Mouse (Mus musculus): ENCODE data around the gene Plpp3.

Gene Plpp3

DNA sequence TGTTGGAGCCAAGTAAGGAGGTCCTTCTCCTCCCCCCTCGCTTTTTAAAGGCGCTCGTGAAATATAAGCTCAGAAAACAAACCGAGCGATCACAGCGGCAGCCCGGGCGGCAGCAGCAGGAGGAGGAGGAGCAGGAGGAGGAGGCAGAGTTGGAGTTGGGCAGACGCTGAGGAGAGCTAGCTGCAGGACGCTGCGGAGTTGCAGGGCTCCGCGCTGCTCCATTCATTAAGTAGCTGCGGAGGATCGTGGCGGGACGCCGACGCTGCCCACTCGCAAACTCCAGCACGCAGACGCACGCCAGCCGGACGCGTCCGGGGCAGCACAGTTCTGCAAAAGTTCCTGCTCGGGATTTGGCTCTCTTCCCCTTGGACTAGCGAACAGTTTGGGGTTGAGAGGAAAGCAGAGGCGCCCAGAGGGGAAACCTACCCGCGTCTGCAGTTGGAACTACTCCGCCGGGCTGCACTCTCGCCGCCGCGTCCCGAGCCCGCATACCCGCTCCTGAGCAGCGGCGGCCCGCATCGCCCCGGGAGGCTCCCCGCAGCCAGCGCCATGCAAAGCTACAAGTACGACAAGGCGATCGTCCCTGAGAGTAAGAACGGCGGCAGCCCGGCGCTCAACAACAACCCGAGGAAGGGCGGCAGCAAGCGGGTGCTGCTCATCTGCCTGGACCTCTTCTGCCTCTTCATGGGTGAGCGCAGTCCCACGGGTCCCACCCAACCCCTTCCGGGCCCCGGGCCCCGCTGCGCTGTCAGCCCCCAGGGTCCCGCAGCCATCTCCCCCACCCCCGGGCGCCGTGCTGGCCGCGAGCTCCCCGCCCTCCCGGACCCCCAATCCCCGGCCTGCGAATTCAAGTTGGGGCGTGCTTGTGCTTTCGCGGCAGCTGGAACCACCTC, at the start of gene Plpp3:
TSS of gene Plpp3 (plus strand) at position 72 of the 893 bp plus-strand sequence.
- DNase-seq (ENCODE audit: low spot score): peak; percentile 92

DNA sequence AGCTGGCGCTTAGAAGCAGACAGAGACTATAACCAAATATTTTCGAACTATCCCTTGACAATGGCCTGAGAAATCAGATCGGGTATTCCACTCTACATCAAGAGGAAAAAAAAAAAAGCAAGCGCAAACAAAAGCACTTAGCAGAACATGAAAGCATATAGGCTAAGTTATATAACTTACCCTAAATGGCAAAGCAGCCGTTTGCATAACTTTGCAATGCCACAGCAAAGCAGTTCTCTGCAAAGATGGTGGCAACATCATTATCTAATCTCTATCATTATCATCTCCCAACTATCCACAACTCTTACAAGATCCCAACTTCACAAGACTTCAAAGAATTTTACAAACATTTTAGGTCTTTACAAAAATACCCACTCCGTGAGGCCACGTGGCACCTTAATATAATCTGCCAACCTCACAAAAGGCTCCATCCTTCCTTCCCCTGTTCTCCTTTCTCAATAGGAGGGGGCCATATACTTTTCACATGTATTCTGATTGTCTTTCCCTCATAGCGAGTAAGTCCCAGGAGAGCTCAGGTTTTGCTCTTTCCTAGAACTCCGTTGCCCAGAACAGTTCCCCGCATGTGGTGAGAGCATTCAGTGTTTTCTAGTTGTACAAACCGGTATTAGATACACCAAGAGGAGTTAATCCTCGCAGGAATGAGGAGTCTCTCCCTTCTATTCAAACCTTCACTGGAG, 49.1 kb upstream of the Plpp3 start:
- DNase-seq (ENCODE audit: low spot score): no peak

DNA sequence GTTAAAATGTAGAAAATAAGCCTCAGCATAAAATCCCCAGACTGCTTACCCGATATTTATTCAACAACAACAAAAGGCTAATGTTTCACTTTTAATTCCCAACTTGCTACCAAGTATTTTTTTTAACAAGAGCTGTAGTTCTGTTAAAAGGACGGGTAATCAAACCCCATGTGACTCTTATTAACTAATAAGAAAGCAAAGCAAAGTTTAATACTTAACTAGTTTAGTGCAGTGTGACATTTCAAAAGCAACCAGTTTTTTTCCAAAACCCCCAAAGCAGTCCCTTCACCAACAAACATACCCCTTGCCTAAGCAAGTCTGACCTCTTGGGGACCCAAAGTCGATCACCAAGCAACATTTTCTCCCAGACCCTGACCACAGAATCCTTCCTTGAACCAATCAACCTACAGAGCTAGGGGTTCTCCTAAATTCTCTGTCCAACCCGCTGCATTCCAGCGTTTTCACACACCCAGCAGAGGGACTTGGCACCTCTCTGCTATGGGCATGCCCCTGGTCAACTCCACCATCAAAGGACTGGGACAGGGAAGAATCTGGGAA, 48.4 kb upstream of the Plpp3 start:
- DNase-seq (ENCODE audit: low spot score): no peak

DNA sequence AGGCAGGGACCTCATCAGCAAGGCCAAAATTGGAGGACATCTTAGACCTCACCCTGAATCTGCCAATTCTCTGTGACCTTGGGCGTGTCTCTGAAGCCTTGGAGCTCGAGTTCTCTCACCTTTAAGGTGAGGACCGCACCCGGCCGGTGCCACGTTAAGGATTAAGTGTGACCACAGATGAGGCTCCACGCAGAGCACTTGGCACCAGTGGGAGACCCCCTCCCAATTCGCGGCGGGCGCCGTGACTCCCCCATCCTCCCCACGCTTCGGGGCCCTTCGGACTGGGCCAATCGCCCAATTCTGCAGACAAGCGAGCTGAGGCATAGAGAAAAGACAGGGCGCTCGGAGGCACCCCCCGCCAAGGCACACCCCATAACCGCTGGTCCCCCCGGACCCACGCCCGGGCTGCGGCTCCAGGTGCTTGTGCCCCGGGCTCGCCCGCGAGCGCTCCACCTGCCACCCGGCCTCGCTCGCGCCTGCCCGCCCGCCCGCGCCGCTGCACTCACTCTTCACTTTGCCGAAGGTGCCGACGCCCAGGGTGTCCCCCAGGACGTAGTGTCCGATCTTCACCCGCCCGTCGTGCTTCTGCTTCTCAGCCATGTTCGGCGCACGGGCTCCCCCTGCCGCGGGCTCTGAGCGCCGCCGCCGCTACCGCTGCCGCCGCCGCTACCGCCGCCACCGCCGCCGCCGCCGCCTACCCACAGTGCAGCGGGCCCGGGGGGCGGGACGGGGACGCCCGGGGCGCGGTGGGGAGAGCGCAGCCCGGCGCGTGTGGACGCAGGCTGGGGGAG, 47.8 kb upstream of the Plpp3 start, which contains the start of gene Prkaa2:
TSS of gene Prkaa2 (minus strand) at position 692 of the 791 bp plus-strand sequence.
- DNase-seq (ENCODE audit: low spot score): peak; percentile 61

DNA sequence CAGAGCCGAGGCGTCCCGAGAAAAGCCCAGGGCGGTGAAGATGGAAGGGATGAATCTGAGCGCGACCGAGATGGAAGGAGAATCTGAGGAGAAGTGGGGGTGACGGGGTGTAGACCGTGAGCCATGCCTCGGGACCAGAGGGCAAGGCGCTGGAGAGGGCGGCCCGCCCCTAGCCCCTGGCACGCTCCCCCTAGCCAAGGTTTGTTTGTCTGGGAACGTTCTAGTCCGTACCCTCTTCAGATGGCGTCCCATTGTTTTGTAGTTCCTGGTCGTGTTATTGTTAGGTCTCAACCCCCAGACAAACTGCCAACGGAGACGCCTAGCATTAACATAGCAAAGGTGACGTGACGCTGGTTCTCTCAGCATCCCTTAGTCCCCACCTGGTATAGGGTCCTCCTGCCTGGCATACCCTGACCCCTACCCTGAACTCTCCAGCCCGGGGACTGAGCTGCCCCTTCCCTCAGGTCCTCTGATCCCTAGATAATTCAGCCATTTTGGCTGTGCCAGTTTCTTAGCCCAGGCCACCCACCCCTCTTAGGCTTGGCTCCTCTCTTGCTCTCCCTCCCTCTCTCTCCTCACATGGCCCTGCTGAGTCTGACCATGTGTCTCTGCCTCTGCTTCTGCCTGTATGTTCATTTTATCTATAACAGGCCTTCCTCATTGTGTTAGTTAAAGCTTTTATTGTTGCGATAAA, 47.0 kb upstream of the Plpp3 start:
- DNase-seq (ENCODE audit: low spot score): peak; percentile 25

DNA sequence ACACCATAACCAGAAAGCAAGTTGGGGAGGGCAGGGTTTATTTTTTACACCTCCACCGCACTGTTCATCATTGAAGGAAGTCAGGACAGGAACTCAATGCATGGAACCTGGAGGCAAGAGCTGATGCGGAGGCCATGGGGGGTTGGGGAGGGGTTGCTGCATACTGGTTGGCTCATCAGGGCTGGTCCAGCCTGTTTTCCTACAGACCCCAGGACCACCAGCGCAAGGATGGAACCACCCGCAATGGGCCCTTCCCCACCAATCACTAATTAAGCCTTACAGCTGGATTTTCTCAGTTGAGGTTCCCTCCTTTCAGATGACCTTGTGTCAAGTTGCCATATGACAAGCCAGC, 46.5 kb upstream of the Plpp3 start:
- no peak for DNase-seq (ENCODE audit: low spot score)

DNA sequence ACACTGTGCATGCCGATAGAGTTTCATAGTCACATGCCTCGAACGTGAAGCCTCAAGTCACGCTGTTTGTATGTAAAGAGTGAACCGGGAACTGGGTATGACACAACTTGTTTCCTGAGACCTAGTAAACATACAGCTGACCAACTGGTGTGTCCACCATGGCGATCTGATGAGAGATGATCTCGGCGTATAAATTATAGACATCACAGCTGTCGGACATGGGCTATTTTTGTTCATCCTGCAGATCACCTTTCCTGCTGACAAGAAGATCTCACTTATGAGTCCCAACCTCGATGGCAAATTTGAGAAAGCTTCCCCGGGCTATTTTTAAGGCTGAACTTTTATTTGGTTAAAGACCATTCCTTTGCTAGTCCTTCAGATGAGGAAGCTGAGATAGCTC, 45.4 kb upstream of the Plpp3 start:
- DNase-seq (ENCODE audit: low spot score): no peak

DNA sequence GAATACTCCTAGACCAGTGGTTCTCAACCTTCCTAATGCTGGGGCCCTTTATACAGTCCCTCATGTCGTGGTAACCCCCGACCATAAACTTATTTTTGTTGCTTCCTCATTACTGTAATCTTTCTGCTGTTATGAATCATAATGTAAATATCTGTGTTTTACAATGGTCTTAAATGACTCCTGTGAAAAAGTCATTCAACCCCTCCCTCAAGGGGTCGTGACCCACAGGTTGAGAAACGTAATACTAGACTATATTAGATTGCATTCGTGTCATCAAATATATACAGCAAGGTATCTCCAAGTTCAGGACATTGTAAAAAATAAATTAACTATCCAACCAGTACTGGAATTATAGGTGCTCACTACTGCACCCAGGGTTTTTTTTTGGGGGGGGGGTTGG, 44.1 kb upstream of the Plpp3 start:
- DNase-seq (ENCODE audit: low spot score): no peak

DNA sequence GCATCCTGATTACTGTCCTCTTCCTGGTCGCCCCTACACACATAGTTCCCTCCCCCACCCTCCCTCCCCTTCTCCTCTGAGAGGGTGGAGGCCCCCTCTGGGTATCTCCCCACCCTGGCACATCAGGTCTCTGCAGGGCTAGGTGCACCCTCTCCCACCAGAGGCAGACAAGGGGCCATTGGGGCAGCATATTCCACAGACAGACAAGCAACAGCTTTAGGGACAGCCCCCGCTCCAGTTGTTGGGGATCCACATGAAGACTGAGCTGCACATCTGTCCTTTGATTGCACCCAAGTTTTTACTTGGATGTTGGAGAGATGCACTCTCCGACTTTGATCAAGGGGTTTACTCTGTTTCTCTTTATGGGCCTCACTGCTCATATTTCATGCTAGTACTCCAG, 43.7 kb upstream of the Plpp3 start:
- DNase-seq (ENCODE audit: low spot score): no peak

DNA sequence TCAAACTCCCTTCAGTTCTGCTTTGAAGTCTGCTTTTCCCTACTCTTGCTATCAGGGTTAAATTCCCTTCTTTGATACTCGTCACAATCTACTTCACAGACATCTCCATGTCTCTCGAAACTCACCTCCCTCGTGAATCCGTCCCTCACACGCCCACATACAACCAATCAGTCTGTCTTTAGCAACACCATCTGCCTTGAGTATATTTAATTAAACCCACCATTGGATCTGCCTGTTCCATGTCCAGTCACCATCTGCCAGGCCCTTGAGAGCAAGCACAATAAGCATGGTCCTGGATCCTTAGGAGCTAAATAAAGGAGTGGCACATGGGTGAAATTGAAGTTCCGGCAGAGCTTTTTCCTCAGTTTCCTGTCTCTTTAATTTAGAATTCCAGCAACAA, 36.1 kb upstream of the Plpp3 start:
- no peak for DNase-seq (ENCODE audit: low spot score)

DNA sequence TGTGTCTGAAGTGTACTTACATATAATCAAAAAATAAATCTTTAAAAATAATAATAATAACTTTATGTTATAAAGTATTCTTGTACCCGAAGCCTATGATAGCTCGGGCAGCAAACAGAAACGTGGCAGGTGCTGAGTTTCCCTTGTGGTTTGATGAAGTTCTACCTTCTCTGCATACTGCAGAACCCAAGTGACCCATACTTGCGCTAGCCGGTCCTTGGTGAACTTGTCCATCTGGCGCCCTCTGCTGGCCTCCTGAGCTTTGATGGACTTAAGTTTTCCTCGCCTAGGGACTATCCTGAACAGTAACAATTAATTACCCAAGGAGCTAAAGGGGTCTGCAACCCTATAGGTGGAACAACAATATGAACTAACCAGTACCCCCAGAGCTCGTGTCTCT, 34.7 kb upstream of the Plpp3 start:
- peak; percentile 77 for DNase-seq (ENCODE audit: low spot score)

DNA sequence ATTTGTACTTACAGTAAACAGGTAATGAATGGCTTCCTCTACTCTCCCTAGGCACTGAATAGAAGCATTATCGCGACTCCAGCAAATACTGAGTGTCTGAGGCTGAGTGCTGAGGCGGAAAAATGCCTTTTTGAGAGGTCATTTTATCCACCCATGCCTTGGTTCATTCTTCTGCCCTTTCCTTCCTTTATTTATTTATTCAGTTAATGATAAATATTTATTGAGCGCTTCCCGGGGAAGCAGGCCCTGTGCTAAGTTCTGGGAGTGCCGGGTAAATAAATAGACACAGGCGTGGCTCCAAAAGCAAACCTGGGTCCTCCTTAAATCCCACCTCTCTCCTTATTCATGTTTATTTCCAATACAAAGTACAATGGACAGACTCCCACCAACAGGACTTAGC, 27.9 kb upstream of the Plpp3 start:
- no peak for DNase-seq (ENCODE audit: low spot score)

DNA sequence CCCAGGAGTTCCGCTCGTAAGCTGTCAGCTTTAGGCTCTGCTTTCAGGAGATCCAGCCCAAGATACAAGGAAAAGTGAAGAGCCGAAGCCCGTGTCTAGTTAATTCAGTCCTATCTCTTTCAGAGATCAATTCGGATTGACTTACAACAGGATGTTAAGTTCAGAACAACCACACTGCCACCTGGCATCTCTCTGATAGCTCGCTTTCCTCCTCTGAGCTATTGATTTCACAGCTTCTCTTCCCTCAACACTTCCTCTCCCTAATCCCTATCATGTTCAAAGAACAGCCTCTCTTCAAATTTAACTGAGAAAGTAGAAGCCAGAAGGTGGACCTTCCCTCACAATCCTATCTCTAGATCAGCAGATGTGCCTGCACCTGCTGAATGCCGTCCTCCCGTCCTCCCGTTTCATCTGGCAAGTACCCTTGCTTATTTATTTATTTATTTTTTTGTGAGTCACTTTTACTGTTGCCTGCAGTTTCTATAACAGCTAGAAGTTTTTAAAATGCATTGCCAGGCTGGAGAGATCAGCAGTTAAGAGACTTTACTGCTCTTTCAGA, 25.3 kb upstream of the Plpp3 start:
- no peak for DNase-seq (ENCODE audit: low spot score)

DNA sequence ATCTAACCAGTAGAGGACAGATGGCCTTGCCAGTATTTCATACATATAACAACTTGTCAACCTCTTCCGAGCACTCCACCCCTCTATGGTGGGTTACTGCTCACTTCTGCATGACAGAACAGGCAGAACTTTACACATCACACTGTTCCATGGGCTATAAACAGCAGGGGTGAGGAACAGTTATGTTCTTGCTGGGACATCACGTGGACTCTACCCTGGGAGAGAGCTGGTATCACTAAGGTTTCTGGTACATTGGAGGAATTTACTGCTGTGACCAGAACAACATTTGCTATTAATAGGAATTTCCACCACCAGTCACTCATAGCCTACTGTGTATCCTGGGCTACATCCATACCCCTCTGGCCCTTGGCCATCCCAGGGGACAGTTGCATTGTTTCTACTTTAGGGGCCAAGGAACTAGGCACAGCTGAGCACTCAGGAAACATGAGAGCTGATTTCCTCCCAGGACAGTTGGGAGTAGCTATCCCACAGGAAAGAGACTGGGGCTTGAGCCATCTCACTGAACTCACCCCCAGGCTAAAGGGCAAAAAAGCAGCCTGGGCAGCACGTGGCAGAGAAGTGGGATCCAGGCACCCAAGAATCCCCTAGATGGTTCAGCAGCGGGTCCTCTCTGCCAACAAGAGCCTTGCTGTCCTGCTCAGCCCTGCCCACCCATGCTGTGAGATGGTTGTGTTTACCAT, 23.6 kb upstream of the Plpp3 start:
- DNase-seq (ENCODE audit: low spot score): no peak

DNA sequence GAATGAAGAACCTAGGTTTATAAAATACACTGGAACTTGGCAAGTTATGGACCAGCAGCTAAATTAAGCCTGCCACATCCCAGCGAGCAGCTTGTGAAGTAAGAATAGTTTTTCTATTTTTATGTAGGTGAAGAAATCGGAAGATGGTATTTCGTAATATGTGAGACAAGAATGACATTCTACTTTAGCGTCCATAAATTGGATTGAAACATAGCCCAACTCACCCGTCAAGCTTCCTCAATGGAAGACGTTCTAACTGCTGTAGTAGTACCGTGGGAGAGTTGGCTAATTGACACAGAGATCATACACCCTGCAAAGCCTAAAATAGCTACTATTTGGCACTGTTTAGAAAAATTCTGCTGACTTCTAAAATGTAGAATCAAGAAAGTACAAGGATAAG, 7.7 kb upstream of the Plpp3 start:
- no peak for DNase-seq (ENCODE audit: low spot score)

DNA sequence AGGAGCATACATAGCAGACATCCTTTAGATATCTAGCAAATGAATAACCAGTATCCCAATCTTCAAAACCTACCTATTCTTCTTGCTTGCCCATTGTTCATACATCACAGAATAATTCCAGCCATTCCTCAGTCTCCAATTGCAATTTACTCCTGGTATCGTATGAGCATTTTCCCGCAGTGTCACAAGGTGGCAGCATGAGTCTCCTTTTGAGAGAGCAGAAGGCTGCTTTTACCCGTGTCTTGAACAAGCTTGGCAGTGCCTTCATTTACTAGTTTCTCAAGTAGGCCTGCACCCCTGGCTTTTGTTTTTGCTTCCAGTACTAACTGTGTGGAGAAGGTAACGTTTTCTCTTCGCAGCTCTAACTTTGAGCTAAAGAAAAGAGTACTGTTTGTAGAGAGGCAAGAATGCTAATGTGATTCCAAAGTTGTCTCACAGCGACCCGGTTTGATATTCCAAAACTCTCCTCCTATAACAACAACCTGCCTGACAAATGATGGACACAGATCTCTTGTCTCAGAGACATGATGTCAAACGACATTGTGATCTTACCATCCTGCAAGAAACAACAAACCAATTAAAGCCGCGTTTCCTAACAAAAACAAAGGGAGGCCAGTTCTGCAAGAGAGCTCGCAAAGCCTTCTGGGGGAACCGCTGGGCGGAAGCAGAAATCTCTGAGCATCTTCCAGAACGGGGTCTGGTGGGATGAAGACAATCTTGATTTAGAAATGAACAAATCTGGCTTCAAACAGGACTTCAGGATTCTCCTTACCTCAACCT, 5.0 kb upstream of the Plpp3 start:
- peak; percentile 93 for DNase-seq (ENCODE audit: low spot score)

DNA sequence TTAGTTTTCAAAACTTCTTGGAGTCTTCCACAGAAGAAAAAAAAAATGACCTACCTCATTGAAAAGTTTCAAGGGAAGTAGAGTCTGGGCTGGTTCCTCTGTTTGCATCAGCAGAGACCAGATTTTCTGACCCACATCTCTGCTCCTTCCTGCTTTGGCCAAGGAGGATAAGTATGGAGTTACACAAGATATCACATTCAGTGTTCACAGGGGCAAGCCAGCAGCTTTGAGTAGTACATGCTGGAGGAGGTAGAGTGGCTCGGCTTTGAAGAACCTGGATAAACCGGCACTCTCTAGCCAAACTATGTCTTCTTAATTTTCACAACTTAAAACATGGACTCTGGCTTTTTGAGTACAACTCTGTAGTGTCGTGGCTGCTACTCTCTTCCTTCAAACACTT, 3.9 kb upstream of the Plpp3 start:
- no peak for DNase-seq (ENCODE audit: low spot score)

DNA sequence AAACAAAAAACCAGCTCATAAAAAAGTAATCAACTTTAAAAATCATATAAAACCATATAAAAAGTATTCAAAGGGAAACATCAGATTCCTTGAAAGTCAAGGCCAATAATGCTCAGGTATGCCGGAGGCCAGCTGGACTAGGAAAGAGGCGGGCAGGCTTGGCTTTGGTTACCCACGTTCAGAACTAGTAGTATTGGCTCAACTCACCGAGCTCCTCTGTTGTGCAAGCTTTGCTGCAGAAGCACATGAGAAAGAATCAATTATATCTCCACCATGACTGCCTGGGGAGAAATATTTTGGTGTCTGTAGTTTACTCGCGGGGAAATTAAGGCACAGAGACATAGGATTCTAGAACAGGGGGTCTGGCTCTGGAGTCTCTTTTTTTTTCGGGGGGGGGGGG, 866 bp upstream of the Plpp3 start:
- no peak for DNase-seq (ENCODE audit: low spot score)

DNA sequence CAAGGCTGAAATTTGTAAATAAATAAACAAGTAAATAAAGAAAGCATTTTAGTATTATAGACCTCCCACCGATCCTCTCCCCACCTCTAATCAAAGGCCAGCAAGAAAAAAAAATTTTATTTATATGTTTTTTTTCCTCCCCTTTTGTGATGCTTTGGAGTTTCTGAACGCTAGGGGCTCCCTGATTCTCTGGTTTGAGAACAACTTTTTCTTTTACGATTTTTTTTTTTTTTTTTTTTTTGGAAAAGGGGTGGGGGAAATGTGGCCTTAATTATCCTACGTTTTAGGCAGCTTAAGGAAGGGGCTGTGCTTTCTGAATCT, 232 bp upstream of the Plpp3 start:
- DNase-seq (ENCODE audit: low spot score): no peak

DNA sequence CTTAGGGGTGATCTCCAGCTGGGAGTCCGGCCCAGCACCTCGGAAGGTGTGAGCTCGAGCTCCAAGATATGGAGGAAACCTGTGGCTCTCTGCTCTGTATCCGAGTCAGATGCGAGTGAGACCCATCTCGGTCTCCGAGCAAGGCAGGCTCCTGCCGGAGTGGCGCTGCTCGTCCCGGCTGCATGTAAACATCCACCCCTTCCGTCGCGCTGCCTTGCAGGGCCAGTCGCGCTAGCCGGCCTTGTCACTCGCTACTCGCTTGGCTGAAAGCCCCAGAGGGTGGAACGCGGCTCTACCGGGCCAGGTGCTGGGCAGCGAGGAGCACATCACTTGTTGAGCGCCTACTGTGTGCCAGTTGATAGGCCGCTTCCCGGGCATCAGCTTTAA, 1.0 kb downstream of the Plpp3 start:
- DNase-seq (ENCODE audit: low spot score): peak; percentile 89

All from embryo, embryonic 10 days (tissue).